Mouse (Mus musculus) ovary, postnatal 10 days (tissue): ENCODE data around the gene Filip1l.
"Not testable (repeated sequence)": the region's sequence is repeated elsewhere in the genome, so short reads cannot be mapped to it uniquely, and the experiment has no call there.

Source experiments
- DNase-seq: peaks from one replicate; pipeline ENCODE4 v3.0.0; 2022; ENCODE audit warnings: low spot score

The Filip1l gene

GRCm38 (mm10) chr16:57353932-57354331 lies 1.0 kb downstream of the Filip1l start:
- no peak for DNase-seq

GRCm38 (mm10) chr16:57356454-57356853 lies 3.6 kb downstream of the Filip1l start:
- DNase-seq: no peak

- no peak for DNase-seq
These were observed 4.1 kb downstream of the Filip1l start for GRCm38 (mm10) chr16:57357011-57357410.

- no peak for DNase-seq
These were observed 6.4 kb downstream of the Filip1l start for GRCm38 (mm10) chr16:57359251-57359650.

GRCm38 (mm10) chr16:57360785-57361184 lies 7.9 kb downstream of the Filip1l start:
- DNase-seq: no peak

GRCm38 (mm10) chr16:57362679-57363401 lies 9.9 kb downstream of the Filip1l start:
- no peak for DNase-seq

- DNase-seq: no peak
These were observed 11.6 kb downstream of the Filip1l start for GRCm38 (mm10) chr16:57364498-57364897.

GRCm38 (mm10) chr16:57366141-57366540 lies 13.2 kb downstream of the Filip1l start:
- DNase-seq: no peak

GRCm38 (mm10) chr16:57366941-57367694 lies 14.2 kb downstream of the Filip1l start:
- DNase-seq: no peak

- no peak for DNase-seq
These were observed 17.1 kb downstream of the Filip1l start for GRCm38 (mm10) chr16:57369846-57370496.

GRCm38 (mm10) chr16:57372156-57372555 lies 19.3 kb downstream of the Filip1l start:
- no peak for DNase-seq

GRCm38 (mm10) chr16:57375248-57375837 lies 22.4 kb downstream of the Filip1l start:
- no peak for DNase-seq

- no peak for DNase-seq
These were observed 25.9 kb downstream of the Filip1l start for GRCm38 (mm10) chr16:57378631-57379330.

- no peak for DNase-seq
These were observed 30.5 kb downstream of the Filip1l start for GRCm38 (mm10) chr16:57383266-57383971.

- no peak for DNase-seq
These were observed 31.4 kb downstream of the Filip1l start for GRCm38 (mm10) chr16:57384274-57384673.

GRCm38 (mm10) chr16:57389566-57390251 lies 36.8 kb downstream of the Filip1l start:
- no peak for DNase-seq

- not testable (repeated sequence) for DNase-seq
These were observed 38.3 kb downstream of the Filip1l start for GRCm38 (mm10) chr16:57391171-57391570.

GRCm38 (mm10) chr16:57392461-57392860 lies 39.6 kb downstream of the Filip1l start:
- no peak for DNase-seq

GRCm38 (mm10) chr16:57393161-57393560 lies 40.3 kb downstream of the Filip1l start:
- no peak for DNase-seq

GRCm38 (mm10) chr16:57396249-57396648 lies 43.4 kb downstream of the Filip1l start:
- DNase-seq: no peak

- DNase-seq: no peak
These were observed 45.0 kb downstream of the Filip1l start for GRCm38 (mm10) chr16:57397845-57398244.
